Mouse (Mus musculus) heart, postnatal 0 days (tissue): ENCODE measurements around the gene Atp7a. TPM values are rescaled to one million over a fixed set of nuclear protein-coding genes. Genes with fewer than 3 reads are reported as not detected.

Source experiments
- ATAC-seq: fragments of 200-750 bp; cut with Nextera tagmentation; 2 replicates; pipeline ENCODE4 v1.8.0; 2017; ENCODE audit warnings: low read depth, moderate number of reproducible peaks, moderate library complexity; ENCODE audit not compliant: insufficient read depth
- DNase-seq: peaks from one replicate; pipeline ENCODE4 v3.0.0-alpha.2; 2016; ENCODE audit warnings: low spot score
- H3K27ac ChIP-seq: fragments of 300-500 bp; sonication (generic); 2 replicates; pipeline ENCODE4 v1.5.1; 2014; ENCODE audit warnings: low read depth, mild to moderate bottlenecking
- H3K27me3 ChIP-seq: fragments of 300-500 bp; sonication (generic); 2 replicates; pipeline ENCODE4 v1.6.1; 2014; ENCODE audit warnings: low read length, mixed read lengths; ENCODE audit not compliant: control insufficient read depth, insufficient read depth
- H3K36me3 ChIP-seq: fragments of 300-500 bp; sonication (generic); replicated peaks from 2 replicates; pipeline ENCODE4 v1.6.1; 2014; ENCODE audit warnings: low read length, mixed read lengths; ENCODE audit not compliant: control insufficient read depth, insufficient read depth
- H3K4me1 ChIP-seq: fragments of 300-500 bp; sonication (generic); 2 replicates; pipeline ENCODE4 v1.6.1; 2014; ENCODE audit warnings: antibody characterized with exemption; ENCODE audit not compliant: control insufficient read depth, insufficient read depth
- H3K4me2 ChIP-seq: fragments of 300-500 bp; sonication (generic); 2 replicates; pipeline ENCODE4 v1.6.1; 2014; ENCODE audit warnings: low read depth, mild to moderate bottlenecking, low read length, moderate library complexity
- H3K4me3 ChIP-seq: fragments of 300-500 bp; sonication (generic); 2 replicates; pipeline ENCODE4 v1.5.1; 2014; ENCODE audit warnings: low read depth, low read length
- H3K9ac ChIP-seq: fragments of 300-500 bp; sonication (generic); replicated peaks from 2 replicates; pipeline ENCODE4 v1.6.1; 2014; ENCODE audit warnings: low read depth, low read length, mixed read lengths
- H3K9me3 ChIP-seq: fragments of 300-500 bp; sonication (generic); replicated peaks from 2 replicates; pipeline ENCODE4 v1.6.1; 2016; ENCODE audit warnings: low read length; ENCODE audit not compliant: control insufficient read depth
- CTCF ChIP-seq: IDR thresholded peaks from 2 replicates; pipeline ENCODE4 v1.5.1; 2016; ENCODE audit warnings: antibody characterized with exemption, control low read depth, low read depth
- EP300 ChIP-seq: IDR thresholded peaks from 2 replicates; pipeline ENCODE4 v1.6.1; 2016; ENCODE audit warnings: antibody characterized with exemption, low read depth
- WGBS: fragments of 180-500 bp; shearing (Covaris S2); extraction: QIAGEN DNeasy Blood & Tissue Kit; methylation state at CpG from one replicate; pipeline ENCODE4 v1.1.7; 2014; 5-methylcytosine and 5-hydroxymethylcytosine counted together
- polyA plus RNA-seq: library from polyadenylated mRNA; unstranded; fragments of >200 nt; fragmentation: Nextera tagmentation; extraction: Ambion mirVana; gene quantifications from 2 replicates; pipeline ENCODE4 v1.2.1, GENCODE M21; 2015
- total RNA-seq: library from RNA; depleted of rRNA; stranded (reverse); fragments of >200 nt; gene quantifications from 2 replicates; pipeline ENCODE4 v1.2.3, GENCODE M21; 2014; ENCODE audit warnings: low replicate concordance

Gene Atp7a
- total and polyA plus RNA-seq, 2 experiments from 2014 or later = 5.4 to 16.9 TPM

DNA sequence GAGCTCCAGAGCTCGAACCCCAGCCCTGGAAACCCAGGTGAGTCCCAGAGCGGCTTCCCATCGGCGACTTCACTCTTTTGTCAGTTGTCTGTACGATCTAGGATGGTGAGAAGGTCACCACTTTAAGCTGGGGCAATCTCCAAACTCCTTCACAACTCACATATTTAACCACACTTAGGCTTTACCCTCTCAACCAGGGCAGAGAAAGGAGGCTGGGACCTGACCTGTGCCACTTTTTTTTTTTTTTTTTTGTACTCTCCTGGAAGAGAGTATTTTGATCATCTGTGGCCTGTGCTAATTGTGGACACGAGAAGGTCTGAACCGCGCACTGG lies 233 bp downstream of the Atp7a start:
- no peaks in the 10 kb centered on the region for H3K36me3 ChIP-seq
- no peaks in the 10 kb centered on the region for H3K27me3 ChIP-seq
- H3K27ac ChIP-seq = peak overlapping the region; percentile 86
- TF ChIP-seq CTCF (no peak), EP300 (no peak)
- H3K9ac ChIP-seq = peak overlapping the region; percentile 76
- H3K4me1 ChIP-seq = no peaks in the 10 kb centered on the region
- ATAC-seq (peak; percentile 39), DNase-seq (no peak)
- no peaks in the 10 kb centered on the region for H3K9me3 ChIP-seq
- 19% methylated on average over 8 of the region's 8 CpGs for WGBS
- peak overlapping the region; percentile 61 for H3K4me2 ChIP-seq
- peak overlapping the region; percentile 70 for H3K4me3 ChIP-seq

- Histone ChIP-seq H3K36me3 (no peaks in the 10 kb centered on the region), H3K9ac (no peak overlapping the region), H3K27me3 (no peaks in the 10 kb centered on the region), H3K4me1 (no peaks in the 10 kb centered on the region), H3K27ac (no peak overlapping the region), H3K9me3 (no peaks in the 10 kb centered on the region), H3K4me3 (no peak overlapping the region), H3K4me2 (no peak overlapping the region)
- 70% methylated on average over 5 of the region's 5 CpGs for WGBS
- TF ChIP-seq EP300 (no peak), CTCF (no peak)
- ATAC-seq (no peak), DNase-seq (no peak)
Observed at GRCm38 (mm10) chrX:106030176-106030575, 3.1 kb downstream of the Atp7a start.

DNA sequence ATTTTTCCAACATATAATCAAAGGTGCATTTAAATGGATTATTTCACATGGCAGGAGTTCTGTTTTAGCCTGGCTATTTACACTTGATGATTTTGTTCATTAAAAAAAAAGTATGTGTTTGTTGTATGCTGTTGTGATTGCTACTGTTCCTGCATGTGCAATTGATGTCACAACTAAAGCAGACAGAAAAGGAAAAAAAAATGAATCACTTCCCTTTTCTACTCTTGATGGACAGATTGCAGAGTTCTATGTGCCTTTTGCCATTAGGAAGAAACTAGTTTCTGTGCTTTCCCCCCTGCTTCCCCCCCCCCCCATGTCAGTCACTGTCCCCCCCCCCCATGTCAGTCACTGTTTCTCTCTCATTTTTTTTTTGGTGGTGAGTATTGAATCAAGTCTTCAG lies 4.0 kb downstream of the Atp7a start:
- Histone ChIP-seq H3K4me3 (no peak overlapping the region), H3K27ac (no peak overlapping the region), H3K27me3 (no peaks in the 10 kb centered on the region), H3K4me1 (no peaks in the 10 kb centered on the region), H3K4me2 (no peak overlapping the region), H3K36me3 (no peaks in the 10 kb centered on the region), H3K9me3 (no peaks in the 10 kb centered on the region), H3K9ac (no peak overlapping the region)
- ATAC-seq (no peak), DNase-seq (no peak)
- TF ChIP-seq EP300 (no peak), CTCF (no peak)

DNA sequence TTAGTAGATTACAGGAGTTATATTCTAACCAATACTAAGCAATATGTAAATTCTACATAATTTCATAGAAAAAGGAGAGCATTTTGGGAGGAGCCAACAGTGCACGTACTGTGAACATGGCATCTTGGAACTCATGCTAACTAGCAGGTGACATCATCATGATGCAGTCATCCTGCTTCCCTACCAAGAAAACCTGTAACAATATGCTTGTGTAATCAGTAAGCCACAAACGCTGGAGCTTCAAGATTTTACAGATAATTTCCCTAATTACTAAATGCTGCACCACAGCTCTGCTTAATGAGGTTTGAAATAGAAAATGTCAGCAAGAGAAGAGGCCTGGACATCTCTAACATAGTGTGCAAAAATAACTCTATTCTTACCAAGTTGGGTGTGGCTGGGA lies 8.7 kb downstream of the Atp7a start:
- Histone ChIP-seq H3K27me3 (no peaks in the 10 kb centered on the region), H3K4me2 (no peak overlapping the region), H3K27ac (no peak overlapping the region), H3K4me3 (no peak overlapping the region), H3K36me3 (no peaks in the 10 kb centered on the region), H3K9ac (no peak overlapping the region), H3K9me3 (no peaks in the 10 kb centered on the region), H3K4me1 (no peaks in the 10 kb centered on the region)
- WGBS = 51% methylated on average over 2 of the region's 2 CpGs
- no peak for TF ChIP-seq CTCF
- TF ChIP-seq EP300 = no peak
- DNase-seq = no peak
- no peak for ATAC-seq

- ATAC-seq = no peak
- Histone ChIP-seq H3K27ac (0 out of 2 replicates have a peak overlapping the region, but pooled peaks have one; percentile 7), H3K4me2 (no peak overlapping the region), H3K9me3 (no peaks in the 10 kb centered on the region), H3K9ac (no peak overlapping the region), H3K4me1 (no peaks in the 10 kb centered on the region), H3K36me3 (no peaks in the 10 kb centered on the region), H3K27me3 (no peaks in the 10 kb centered on the region), H3K4me3 (no peak overlapping the region)
- TF ChIP-seq CTCF (no peak), EP300 (no peak)
- no peak for DNase-seq
- WGBS = 52% methylated on average over 3 of the region's 3 CpGs
Observed at GRCm38 (mm10) chrX:106037185-106037752, 10.2 kb downstream of the Atp7a start.
